In the genomic region with DNA sequence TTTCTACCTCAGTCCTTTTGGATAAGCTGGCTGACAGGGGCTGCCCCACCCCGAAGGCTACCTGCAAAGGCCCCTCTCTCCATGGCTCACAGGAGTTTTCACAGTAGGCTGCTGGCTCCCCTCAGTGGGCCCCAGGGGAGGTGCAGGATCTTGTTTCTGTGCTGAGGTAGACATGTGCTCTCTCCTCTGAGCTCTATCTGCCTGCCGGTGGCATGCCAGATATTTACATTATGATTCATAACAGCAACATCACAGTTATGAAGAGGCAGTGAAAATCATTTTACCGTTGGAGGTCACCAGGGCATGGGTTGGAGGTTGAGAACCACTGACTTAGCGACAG, we compare ENCODE assay signal across 10 mouse cellular contexts. TPM values are rescaled to one million over a fixed set of nuclear protein-coding genes. Genes with fewer than 3 reads are reported as not detected.
A peak's percentile ranks its signal among the peaks of the same experiment; 100 is the strongest.
DNase-seq lines count a peak whose midpoint lies in the region; ATAC-seq lines count a peak whose summit lies in the region.
"Had no signal": no experiment of that assay in that cellular context is flagged by ENCODE, and none has a peak within 500 bp of the region (broad histone marks: within the 10 kb centered on the region; RNA-seq: fewer than 3 reads in every experiment).

No protein-coding gene starts in this region.

- H3K27me3 ChIP-seq in neural tube, embryonic 11.5 days (ENCODE audit: control insufficient read depth, insufficient read depth, low read length): no peaks in the 10 kb centered on the region
- H3K27me3 ChIP-seq in hindbrain, embryonic 16.5 days (replicated peaks; ENCODE audit: control insufficient read depth, insufficient read depth, low read length): no peaks in the 10 kb centered on the region
- H3K27me3 ChIP-seq: heart, embryonic 13.5 days had no signal

- 77% methylated on average over 4 of the region's 4 CpGs for WGBS in neural tube, embryonic 11.5 days
- WGBS in hindbrain, embryonic 16.5 days: 59% methylated on average over 4 of the region's 4 CpGs

- H3K36me3 ChIP-seq in neural tube, embryonic 11.5 days (ENCODE audit: control insufficient read depth, insufficient read depth, low read length): peaks cover 4% of the 10 kb centered on the region
- peaks cover 23% of the 10 kb centered on the region for H3K36me3 ChIP-seq in hindbrain, embryonic 16.5 days (ENCODE audit: control insufficient read depth, insufficient read depth, low read length)

- peak; percentile 23 for DNase-seq in embryo, embryonic 10.5 days (ENCODE audit: low spot score)
- no peak for DNase-seq in embryo, embryonic 11 days
- DNase-seq in neural tube, embryonic 11.5 days (ENCODE audit: low spot score): peak; percentile 45
- DNase-seq in neural tube, embryonic 10.5 days (ENCODE audit: extremely low spot score, low spot score): no peak
- DNase-seq in retina, embryonic 14.5 days (ENCODE audit: low spot score): peak; percentile 75
- no peak for DNase-seq in urinary bladder, postnatal 4 days (ENCODE audit: low spot score in 2 of 2)
- DNase-seq in embryo, embryonic 9.5 days (ENCODE audit: extremely low spot score): no peak

- H3K9me3 ChIP-seq in neural tube, embryonic 11.5 days (ENCODE audit: control insufficient read depth, low read length): no peaks in the 10 kb centered on the region
- H3K9me3 ChIP-seq in hindbrain, embryonic 16.5 days (ENCODE audit: control insufficient read depth, low read length): no peaks in the 10 kb centered on the region
- H3K9me3 ChIP-seq: heart, embryonic 13.5 days had no signal

- H3K27ac ChIP-seq in neural tube, embryonic 11.5 days (ENCODE audit: low read depth, low read length): peak overlapping the region; percentile 70
- peak overlapping the region; percentile 59 for H3K27ac ChIP-seq in hindbrain, embryonic 16.5 days (ENCODE audit: low read depth, low read length)
- H3K27ac ChIP-seq: heart, embryonic 13.5 days had no signal

- H3K9ac ChIP-seq in neural tube, embryonic 11.5 days (ENCODE audit: low read length): no peak overlapping the region
- no peak overlapping the region for H3K9ac ChIP-seq in hindbrain, embryonic 16.5 days (ENCODE audit: low read depth, low read length)

- ATAC-seq in neural tube, embryonic 11.5 days (ENCODE audit: insufficient read depth, low FRiP score, low TSS enrichment): no peak
- no peak for ATAC-seq in hindbrain, embryonic 16.5 days

- no peaks in the 10 kb centered on the region for H3K4me1 ChIP-seq in neural tube, embryonic 11.5 days (ENCODE audit: control insufficient read depth, insufficient read depth, low read length)
- H3K4me1 ChIP-seq in hindbrain, embryonic 16.5 days (ENCODE audit: control insufficient read depth, insufficient read depth, low read depth, low read length): peaks cover 8% of the 10 kb centered on the region

- no peak overlapping the region for H3K4me3 ChIP-seq in neural tube, embryonic 11.5 days (ENCODE audit: low read depth, low read length)
- no peak overlapping the region for H3K4me3 ChIP-seq in hindbrain, embryonic 16.5 days (ENCODE audit: low read length)
- H3K4me3 ChIP-seq: heart, embryonic 13.5 days had no signal

- no peak overlapping the region for H3K4me2 ChIP-seq in neural tube, embryonic 11.5 days (ENCODE audit: low read depth)
- H3K4me2 ChIP-seq in hindbrain, embryonic 16.5 days (ENCODE audit: low read length): no peak overlapping the region
- H3K4me2 ChIP-seq: heart, embryonic 13.5 days had no signal

RNA-seq across cellular contexts. Expression of a gene that starts 12.5 kb away (rescaled TPM):
- 50.3 and 65.1 TPM in 2 replicates for polyA plus RNA-seq in neural tube, embryonic 11.5 days (2014; fragmentation: Nextera tagmentation; extraction: Ambion mirVana)
- 113 and 123 TPM in 2 replicates for polyA plus RNA-seq in hindbrain, embryonic 16.5 days (2015; fragmentation: Nextera tagmentation; extraction: Ambion mirVana)

RNA-seq across cellular contexts. Expression of a gene that starts 43.5 kb away (rescaled TPM):
- polyA plus RNA-seq in neural tube, embryonic 11.5 days (2014; fragmentation: Nextera tagmentation; extraction: Ambion mirVana): 1.4 and 1.5 TPM in 2 replicates
- 3.9 and 4.2 TPM in 2 replicates for polyA plus RNA-seq in hindbrain, embryonic 16.5 days (2015; fragmentation: Nextera tagmentation; extraction: Ambion mirVana)
- polyA plus RNA-seq: liver, embryonic 16.5 days had no signal

RNA-seq across cellular contexts. Expression of a gene that starts 46.7 kb away (rescaled TPM):
- 33.7 and 38.0 TPM in 2 replicates for polyA plus RNA-seq in neural tube, embryonic 11.5 days (2014; fragmentation: Nextera tagmentation; extraction: Ambion mirVana)
- polyA plus RNA-seq in hindbrain, embryonic 16.5 days (2015; fragmentation: Nextera tagmentation; extraction: Ambion mirVana): 40.2 and 42.5 TPM in 2 replicates

RNA-seq across cellular contexts. Expression of a gene that starts 54.2 kb away (rescaled TPM):
- polyA plus RNA-seq in neural tube, embryonic 11.5 days (2014; fragmentation: Nextera tagmentation; extraction: Ambion mirVana): 11.1 and 13.4 TPM in 2 replicates
- 10.2 and 12.0 TPM in 2 replicates for polyA plus RNA-seq in hindbrain, embryonic 16.5 days (2015; fragmentation: Nextera tagmentation; extraction: Ambion mirVana)

Comparison
In these comparisons a context has a peak if more than half of its experiments do, and no peak if none do; other contexts are left out.
1. DNase-seq: peak in embryo, embryonic 10.5 days (single experiment), neural tube, embryonic 11.5 days (single experiment) and retina, embryonic 14.5 days (single experiment); none in embryo, embryonic 11 days (single experiment), neural tube, embryonic 10.5 days (single experiment), urinary bladder, postnatal 4 days (0 of 2) and embryo, embryonic 9.5 days (single experiment).